Mouse (Mus musculus) mesoderm, embryonic 11.5 days (tissue): ENCODE measurements around the gene Lsp1.

Source experiments
- DNase-seq: peaks from one replicate; pipeline ENCODE4 v3.0.0-alpha.2; 2012; ENCODE audit warnings: low read depth, low spot score

The Lsp1 gene

DNA sequence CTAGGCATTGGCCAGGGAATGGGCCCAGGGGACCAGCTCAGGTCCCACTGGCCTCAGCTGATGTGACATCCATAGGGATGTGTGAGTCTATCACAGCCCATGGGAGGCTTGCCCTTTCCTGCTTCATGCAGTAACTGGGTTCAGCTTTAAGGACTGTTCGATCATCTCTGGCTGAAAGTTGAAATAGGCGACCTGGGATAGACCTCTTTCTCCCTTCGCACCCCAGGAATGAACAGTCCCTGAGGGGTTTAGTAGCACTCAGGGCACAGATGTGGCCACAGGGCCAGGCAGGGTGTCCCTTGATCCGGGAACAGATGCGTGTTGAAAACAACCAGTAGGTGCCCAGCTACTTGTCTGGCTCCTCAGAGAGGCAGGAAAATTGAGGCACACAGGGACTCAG lies 15.7 kb downstream of the Lsp1 start:
- DNase-seq = no peak

GRCm38 (mm10) chr7:142476795-142477452 lies 16.3 kb downstream of the Lsp1 start:
- no peak for DNase-seq

- no peak for DNase-seq
Observed at GRCm38 (mm10) chr7:142478001-142478400, 17.4 kb downstream of the Lsp1 start.

- no peak for DNase-seq
Observed at GRCm38 (mm10) chr7:142478574-142478973, 18.0 kb downstream of the Lsp1 start.

GRCm38 (mm10) chr7:142479307-142479706 lies 18.7 kb downstream of the Lsp1 start:
- DNase-seq = no peak

DNA sequence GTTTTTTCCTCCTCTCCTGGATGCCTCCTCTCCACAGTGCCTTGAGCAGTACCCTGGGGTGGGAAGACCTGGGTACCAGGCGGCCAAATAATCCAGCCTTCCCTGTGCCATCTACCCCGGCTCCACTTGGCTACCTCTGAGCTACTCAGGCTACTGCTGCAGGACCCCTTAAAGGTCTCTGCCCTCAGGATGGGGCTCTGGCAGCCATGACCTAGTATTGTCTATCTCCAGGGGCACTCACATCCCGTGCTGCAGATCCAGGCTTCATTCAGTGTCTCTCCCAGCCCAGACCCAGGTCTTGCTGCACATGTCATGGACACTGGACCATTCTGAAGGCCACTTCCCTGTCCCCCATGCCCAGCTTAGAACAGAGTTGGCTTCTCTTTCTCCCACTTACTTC lies 19.3 kb downstream of the Lsp1 start:
- DNase-seq = no peak

DNA sequence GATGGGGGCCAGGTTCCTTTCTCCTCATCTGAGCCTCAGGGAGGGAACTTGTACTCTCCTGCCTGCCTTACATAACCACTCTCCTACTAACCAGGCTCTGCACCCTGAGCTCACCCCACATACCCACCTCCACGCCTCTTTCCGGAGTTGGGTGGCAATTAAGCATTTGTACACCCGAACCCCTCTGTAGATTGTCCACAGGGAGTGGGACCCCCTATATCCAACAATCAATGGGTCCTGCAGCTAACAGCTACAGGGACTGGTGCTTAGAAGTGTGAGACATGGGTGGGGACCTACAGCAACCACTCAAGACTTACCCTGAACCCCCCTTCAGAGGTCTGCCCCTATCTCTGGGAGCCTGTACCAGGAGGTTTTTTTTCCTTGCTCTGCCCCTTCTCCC lies 20.1 kb downstream of the Lsp1 start:
- no peak for DNase-seq

- peak; percentile 80 for DNase-seq
Observed at GRCm38 (mm10) chr7:142481186-142481567, 20.6 kb downstream of the Lsp1 start.

DNA sequence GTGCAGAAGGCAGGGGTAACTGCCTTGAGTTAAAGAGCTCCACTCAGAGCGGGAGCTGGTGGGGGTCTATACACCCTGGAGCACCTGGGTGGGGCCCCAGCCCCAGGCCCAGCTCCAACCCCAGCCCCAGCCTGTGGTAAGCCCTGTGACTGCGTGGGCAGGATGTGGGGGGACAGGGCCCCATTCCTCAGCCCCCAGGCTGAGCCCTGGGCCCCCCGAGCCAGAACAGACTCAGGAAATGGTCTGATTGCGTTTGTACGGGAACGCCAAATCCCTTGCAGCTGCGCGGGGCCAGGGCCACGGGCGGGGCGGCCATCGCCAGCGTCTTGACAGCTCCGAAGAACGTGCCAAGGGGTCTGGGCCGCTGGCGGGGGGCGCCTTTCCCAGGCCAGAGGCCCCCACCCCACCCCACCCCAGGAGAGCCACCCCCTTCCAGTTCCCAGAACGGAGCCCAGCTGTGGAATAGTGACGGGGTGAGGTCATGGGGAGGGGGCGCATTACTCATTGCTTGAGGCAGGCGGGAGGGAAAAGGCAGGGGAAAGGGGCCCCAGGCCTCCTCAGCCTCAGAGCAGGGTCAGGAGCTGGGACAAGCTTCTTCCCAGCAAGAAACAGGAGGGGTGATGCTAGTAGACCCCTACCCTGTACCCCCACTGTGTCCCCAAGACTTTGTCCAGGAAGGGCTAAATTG lies 21.1 kb downstream of the Lsp1 start:
- DNase-seq = peak; percentile 82

- DNase-seq = peak; percentile 68
Observed at GRCm38 (mm10) chr7:142482256-142482609, 21.6 kb downstream of the Lsp1 start.

DNA sequence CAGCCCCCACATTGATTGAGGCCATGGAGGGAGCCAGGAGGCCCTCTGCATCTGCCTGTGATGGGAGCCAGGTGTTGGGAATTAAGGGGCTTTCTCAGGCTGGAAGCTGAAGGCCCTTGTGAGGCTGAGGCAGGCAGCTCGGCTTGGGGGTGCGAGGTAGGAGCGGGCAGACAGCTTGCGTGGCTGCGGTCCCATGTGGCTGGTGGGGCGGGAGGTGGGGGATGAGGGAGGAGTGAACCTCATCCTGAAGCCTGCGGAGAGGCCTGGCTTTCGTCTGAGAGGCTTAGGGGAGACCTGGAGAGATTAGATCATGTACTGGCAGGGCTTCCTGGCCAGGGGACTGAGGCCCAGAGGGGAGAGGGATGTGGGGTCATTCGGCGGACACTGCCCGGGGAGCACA lies 22.5 kb downstream of the Lsp1 start:
- DNase-seq = peak; percentile 57

- no peak for DNase-seq
Observed at GRCm38 (mm10) chr7:142484780-142485179, 24.2 kb downstream of the Lsp1 start.

GRCm38 (mm10) chr7:142486751-142487162 lies 26.1 kb downstream of the Lsp1 start:
- peak; percentile 35 for DNase-seq

- peak; percentile 85 for DNase-seq
Observed at GRCm38 (mm10) chr7:142487341-142487859, 26.8 kb downstream of the Lsp1 start.

DNA sequence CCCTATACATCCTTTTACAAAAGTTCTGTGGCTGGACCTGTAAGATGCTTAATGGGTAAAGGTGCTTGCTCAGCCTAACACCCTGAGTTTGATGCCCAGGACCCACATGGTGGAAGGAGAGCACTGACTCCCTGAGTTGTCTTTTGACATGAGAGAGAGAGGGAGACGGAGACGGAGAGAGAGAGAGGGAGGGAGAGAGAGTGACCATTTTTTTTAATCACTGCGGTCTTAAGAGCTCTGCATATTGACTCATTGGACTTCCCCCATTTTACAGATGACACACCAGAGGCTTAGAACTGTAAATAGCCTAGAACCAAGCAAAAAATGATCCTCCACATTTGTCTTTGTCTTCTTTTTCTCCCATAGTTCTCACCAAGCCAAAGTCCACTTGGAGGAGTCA lies 27.4 kb downstream of the Lsp1 start:
- DNase-seq = no peak

- peak; percentile 71 for DNase-seq
Observed at GRCm38 (mm10) chr7:142493535-142493934, 32.9 kb downstream of the Lsp1 start.

DNA sequence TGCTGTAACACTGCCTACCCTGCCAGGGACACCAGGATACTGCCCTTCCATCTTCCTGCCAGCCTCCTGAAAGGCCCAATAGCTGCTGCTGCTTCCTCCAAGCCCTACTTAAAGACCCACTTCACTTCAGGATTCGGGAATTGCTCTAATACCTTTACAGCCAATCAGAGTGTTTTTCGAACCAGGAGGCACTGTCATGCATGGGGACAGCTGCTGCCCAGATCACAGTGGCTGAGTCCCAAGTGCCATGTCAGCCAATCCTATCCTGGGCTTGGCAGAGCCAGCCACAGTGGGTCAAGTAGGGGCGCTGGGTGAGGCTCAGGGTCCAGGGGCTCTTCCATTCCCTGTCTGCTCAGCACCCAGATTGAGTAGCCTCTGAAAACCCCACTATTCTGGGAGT lies 35.5 kb downstream of the Lsp1 start:
- no peak for DNase-seq

DNA sequence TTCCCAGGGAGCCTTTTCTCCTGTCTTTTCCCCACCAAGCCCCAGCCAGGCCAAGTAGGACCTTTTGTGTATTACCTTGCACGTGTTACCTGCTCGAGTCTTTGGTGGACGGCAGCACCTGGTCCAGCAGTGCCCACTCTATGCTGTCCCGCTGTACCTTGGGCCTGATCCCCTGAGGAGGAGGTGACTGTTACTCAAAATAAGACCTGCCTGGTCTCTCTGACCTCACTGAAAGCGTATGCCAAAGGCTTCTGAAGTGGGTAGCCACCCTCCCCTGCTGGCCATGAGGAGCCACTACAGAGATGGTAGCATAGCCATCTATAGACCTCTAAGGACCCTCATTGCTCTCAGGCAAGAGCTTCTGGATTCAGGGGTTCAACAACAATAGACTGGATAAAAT lies 36.2 kb downstream of the Lsp1 start:
- no peak for DNase-seq

GRCm38 (mm10) chr7:142497775-142498174 lies 37.2 kb downstream of the Lsp1 start:
- no peak for DNase-seq

- DNase-seq = no peak
Observed at GRCm38 (mm10) chr7:142498575-142498974, 38.0 kb downstream of the Lsp1 start, which contains the start of gene Tnnt3. TSS of gene Tnnt3 (plus strand) at chr7:142498836.

GRCm38 (mm10) chr7:142499010-142499721 lies 38.6 kb downstream of the Lsp1 start:
- DNase-seq = no peak

- no peak for DNase-seq
Observed at GRCm38 (mm10) chr7:142500032-142500431, 39.4 kb downstream of the Lsp1 start.

GRCm38 (mm10) chr7:142503206-142503605 lies 42.6 kb downstream of the Lsp1 start:
- DNase-seq = no peak
